Mouse (Mus musculus) ovary, postnatal 36 days (tissue): Measurements from ENCODE around the gene Gm42742.

Experiments used
- DNase-seq: peaks from one replicate; pipeline ENCODE4 v3.0.0; 2022; ENCODE audit warnings: low spot score, mixed read lengths

Gene Gm42742

GRCm38 (mm10) chr7:127020901-127021562 lies at the start of gene Gm42742, which contains the start of gene Prrt2:
Gene Gm42742 (minus strand): TSS chr7:127021097.
Gene Prrt2 (minus strand): TSS chr7:127021211.
- peak; percentile 66 for DNase-seq

GRCm38 (mm10) chr7:127066317-127066716 lies 45.4 kb upstream of the Gm42742 start:
- DNase-seq = no peak

- no peak for DNase-seq
Measured at GRCm38 (mm10) chr7:127065538-127065937, 44.6 kb upstream of the Gm42742 start.

- no peak for DNase-seq
Measured at GRCm38 (mm10) chr7:127055026-127055585, 34.2 kb upstream of the Gm42742 start.

- DNase-seq = peak; percentile 87
Measured at GRCm38 (mm10) chr7:127041851-127042672, 21.2 kb upstream of the Gm42742 start, which contains the start of gene Kif22. Gene Kif22 (minus strand): TSS chr7:127042471.

GRCm38 (mm10) chr7:127031244-127031643 lies 10.3 kb upstream of the Gm42742 start:
- DNase-seq = no peak

GRCm38 (mm10) chr7:127030172-127030571 lies 9.3 kb upstream of the Gm42742 start:
- DNase-seq = no peak

GRCm38 (mm10) chr7:127027885-127028284 lies 7.0 kb upstream of the Gm42742 start:
- no peak for DNase-seq

GRCm38 (mm10) chr7:127026984-127027726 lies 6.3 kb upstream of the Gm42742 start, which contains the start of gene Maz:
Gene Maz (minus strand): TSS chr7:127027037.
- peak; percentile 99 for DNase-seq

- DNase-seq = peak; percentile 87
Measured at GRCm38 (mm10) chr7:127026616-127026983, 5.7 kb upstream of the Gm42742 start.

- peak; percentile 75 for DNase-seq
Measured at GRCm38 (mm10) chr7:127026161-127026600, 5.3 kb upstream of the Gm42742 start.

GRCm38 (mm10) chr7:127025556-127026160 lies 4.8 kb upstream of the Gm42742 start:
- peak; percentile 69 for DNase-seq

GRCm38 (mm10) chr7:127024755-127025555 lies 4.1 kb upstream of the Gm42742 start:
- peak; percentile 80 for DNase-seq

GRCm38 (mm10) chr7:127023896-127024690 lies 3.2 kb upstream of the Gm42742 start:
- DNase-seq = no peak

GRCm38 (mm10) chr7:127023272-127023691 lies 2.4 kb upstream of the Gm42742 start:
- DNase-seq = no peak

GRCm38 (mm10) chr7:127022528-127023271 lies 1.8 kb upstream of the Gm42742 start:
- no peak for DNase-seq

- no peak for DNase-seq
Measured at GRCm38 (mm10) chr7:127021563-127022527, 948 bp upstream of the Gm42742 start.

- no peak for DNase-seq
Measured at GRCm38 (mm10) chr7:127020491-127020890, 406 bp downstream of the Gm42742 start.
